Mouse (Mus musculus) MEL (cell line): ENCODE results near the gene Aldh3b2.

Source experiments
- CTCF ChIP-seq, 3 experiments: IDR thresholded peaks in 2 of 3; conservative IDR thresholded peaks in 1 of 3; 2 replicates each; pipeline ENCODE4 v1.5.1; 2011 to 2012; ENCODE audit warnings: low read length in 3 of 3, low read depth in 2 of 3, mild to moderate bottlenecking in 2 of 3, improper control_type of control experiment in 1 of 3, inconsistent platforms in 1 of 3, mixed read lengths in 1 of 3, moderate library complexity in 1 of 3; ENCODE audit not compliant: control insufficient read depth in 1 of 3, insufficient read depth in 1 of 3, poor library complexity in 1 of 3, severe bottlenecking in 1 of 3
- GATA1 ChIP-seq: IDR thresholded peaks from 2 replicates; pipeline ENCODE4 v1.6.1; 2011; ENCODE audit warnings: low read depth, low read length, improper control_type of control experiment
- JUND ChIP-seq: IDR thresholded peaks from 2 replicates; pipeline ENCODE4 v1.6.1; 2011; ENCODE audit warnings: low read depth, mild to moderate bottlenecking, improper control_type of control experiment, low read length
- MAFK ChIP-seq: IDR thresholded peaks from 2 replicates; pipeline ENCODE4 v1.6.1; 2011; ENCODE audit warnings: low read depth, mild to moderate bottlenecking, low read length, improper control_type of control experiment, borderline replicate concordance
- MAZ ChIP-seq: IDR thresholded peaks from 2 replicates; pipeline ENCODE4 v1.6.1; 2012; ENCODE audit warnings: low read depth, mild to moderate bottlenecking, inconsistent platforms, low read length, improper control_type of control experiment
- MYC ChIP-seq: IDR thresholded peaks from 2 replicates; pipeline ENCODE4 v1.6.1; 2011; ENCODE audit warnings: low read depth, mild to moderate bottlenecking, low read length, improper control_type of control experiment, moderate library complexity
- NRF1 ChIP-seq: IDR thresholded peaks from 2 replicates; pipeline ENCODE4 v1.6.1; 2014; ENCODE audit warnings: low read depth, mild to moderate bottlenecking, inconsistent platforms, low read length, improper control_type of control experiment, moderate library complexity; ENCODE audit not compliant: poor library complexity, insufficient read depth, severe bottlenecking
- RCOR1 ChIP-seq: IDR thresholded peaks from 2 replicates; pipeline ENCODE4 v1.6.1; 2012; ENCODE audit warnings: low read depth, mild to moderate bottlenecking, inconsistent platforms, low read length, improper control_type of control experiment
- SMC3 ChIP-seq: IDR thresholded peaks from 2 replicates; pipeline ENCODE4 v1.6.1; 2011; ENCODE audit warnings: low read depth, low read length, improper control_type of control experiment
- TCF12 ChIP-seq: IDR thresholded peaks from 2 replicates; pipeline ENCODE4 v1.6.1; 2014; ENCODE audit warnings: low read depth, mild to moderate bottlenecking, inconsistent platforms, low read length, improper control_type of control experiment, moderate library complexity
- UBTF ChIP-seq: IDR thresholded peaks from 2 replicates; pipeline ENCODE4 v1.6.1; 2012; ENCODE audit warnings: low read depth, mild to moderate bottlenecking, inconsistent platforms, low read length, improper control_type of control experiment, moderate library complexity, borderline replicate concordance; ENCODE audit not compliant: insufficient read depth

DNA sequence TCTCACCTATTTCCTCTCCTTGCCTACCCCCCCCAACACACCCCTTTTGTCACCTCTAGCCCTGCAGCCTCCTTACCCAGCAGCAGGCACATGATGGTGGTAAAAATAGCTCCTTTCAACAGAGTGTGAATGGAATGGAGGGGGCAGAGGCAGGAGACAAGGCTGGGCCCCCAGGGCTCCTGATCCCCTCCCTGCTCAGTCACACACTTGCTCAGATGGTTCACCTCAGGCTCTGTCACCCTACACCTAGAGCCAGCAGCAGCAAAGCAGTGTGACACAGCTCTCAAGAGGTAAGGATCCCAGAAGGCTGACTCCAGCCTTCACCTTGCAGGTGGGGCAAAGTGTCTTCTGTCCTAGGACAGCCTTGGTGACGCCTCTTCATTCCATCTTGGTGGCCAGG is 31.0 kb downstream of the Aldh3b2 start, which contains the start of gene Doc2g:
- TF ChIP-seq MAFK (no peak), CTCF (IDR thresholded peaks at IDR 0.05 in 2 of 3, conservative IDR thresholded peaks at IDR 0.05 in 1 of 3; ENCODE audit: control insufficient read depth in 1 of 3, insufficient read depth in 1 of 3, low read depth in 2 of 3, low read length in 3 of 3, poor library complexity in 1 of 3, severe bottlenecking in 1 of 3) (no peak), MYC (no peak), SMC3 (no peak), JUND (no peak), RCOR1 (no peak), TCF12 (no peak), GATA1 (no peak), UBTF (no peak), NRF1 (no peak), MAZ (no peak)
